Mouse (Mus musculus): Measurements from ENCODE around the gene Armc6.

DNA sequence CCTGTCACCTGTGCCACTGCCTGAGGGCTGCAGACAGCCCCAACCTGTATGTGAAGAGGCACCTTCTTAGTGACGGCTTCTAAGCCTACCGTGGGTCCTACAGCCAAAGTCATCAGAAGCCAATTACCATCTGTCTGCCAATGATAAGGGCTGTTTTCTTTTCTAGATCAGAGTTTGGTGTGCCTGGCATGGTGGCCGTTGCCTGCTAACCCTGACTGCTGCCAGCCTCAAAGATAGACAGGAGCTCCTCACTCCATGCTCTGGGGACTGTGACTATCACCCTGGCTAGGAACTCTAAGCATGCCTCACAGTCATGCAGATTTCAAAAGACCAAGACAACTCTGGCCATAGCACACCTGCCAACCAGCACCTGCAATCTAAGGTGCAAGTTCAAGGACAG, 32.8 kb downstream of the Armc6 start:
- TF ChIP-seq GATA1 (IDR thresholded peaks at IDR 0.05; ENCODE audit: borderline replicate concordance, low read length) (no peak; the same call in 2 of the 3 replicates), FLI1 (IDR thresholded peaks at IDR 0.05; ENCODE audit: low read length) (no peak)
